Mouse (Mus musculus) olfactory bulb, adult 2 months (tissue): ENCODE measurements at regions not wholly inside any gene's neighbourhood (a gene's known extent, or its start where the extent isn't known, plus 50 kb on each side); places are given as distances from the start of the nearest gene placed in this dataset.

Experiments used
- CTCF ChIP-seq: fragments of 200-500 bp; IDR thresholded peaks from 2 replicates; pipeline ENCODE4 v1.5.1; 2012; ENCODE audit warnings: low read depth, mild to moderate bottlenecking, low read length, moderate library complexity; ENCODE audit not compliant: insufficient read depth
- POLR2A ChIP-seq: fragments of 200-500 bp; IDR thresholded peaks from 2 replicates; pipeline ENCODE4 v1.6.1; 2012; ENCODE audit warnings: mild to moderate bottlenecking, low read depth, low read length, moderate library complexity; ENCODE audit not compliant: insufficient read depth

- TF ChIP-seq POLR2A: no peak
- no peak for TF ChIP-seq CTCF
Observed at GRCm38 (mm10) chr3:16819218-16820122, 813.2 kb upstream of the Gm5150 start.
